Mouse (Mus musculus) embryo, embryonic 10.5 days (tissue): ENCODE data around the gene Cacnb4.
A peak's percentile ranks its signal among the peaks of the same experiment; 100 is the strongest.

Experiments used
- DNase-seq: peaks from one replicate; pipeline ENCODE4 v3.0.0-alpha.2; 2015; ENCODE audit warnings: low spot score

The Cacnb4 gene

GRCm38 (mm10) chr2:52647255-52647998 lies 29.2 kb downstream of the Cacnb4 start:
- DNase-seq = no peak

GRCm38 (mm10) chr2:52643657-52644056 lies 33.0 kb downstream of the Cacnb4 start:
- DNase-seq = no peak

GRCm38 (mm10) chr2:52639530-52639875 lies 37.1 kb downstream of the Cacnb4 start:
- no peak for DNase-seq

GRCm38 (mm10) chr2:52638857-52639529 lies 37.6 kb downstream of the Cacnb4 start:
- DNase-seq = no peak

GRCm38 (mm10) chr2:52638226-52638625 lies 38.4 kb downstream of the Cacnb4 start:
- no peak for DNase-seq

GRCm38 (mm10) chr2:52636051-52636450 lies 40.6 kb downstream of the Cacnb4 start:
- DNase-seq = no peak

- DNase-seq = peak; percentile 58
These were observed 41.3 kb downstream of the Cacnb4 start for GRCm38 (mm10) chr2:52635358-52635757.

GRCm38 (mm10) chr2:52632880-52633279 lies 43.8 kb downstream of the Cacnb4 start:
- DNase-seq = peak; percentile 82

GRCm38 (mm10) chr2:52628186-52628585 lies 48.4 kb downstream of the Cacnb4 start:
- no peak for DNase-seq

GRCm38 (mm10) chr2:52626266-52626665 lies 50.4 kb downstream of the Cacnb4 start:
- DNase-seq = no peak

GRCm38 (mm10) chr2:52625731-52626130 lies 50.9 kb downstream of the Cacnb4 start:
- DNase-seq = no peak

- DNase-seq = peak; percentile 8
These were observed 52.7 kb downstream of the Cacnb4 start for GRCm38 (mm10) chr2:52623921-52624404.

GRCm38 (mm10) chr2:52623461-52623860 lies 53.2 kb downstream of the Cacnb4 start:
- DNase-seq = no peak

GRCm38 (mm10) chr2:52622616-52623015 lies 54.0 kb downstream of the Cacnb4 start:
- peak; percentile 27 for DNase-seq

- no peak for DNase-seq
These were observed 57.1 kb downstream of the Cacnb4 start for GRCm38 (mm10) chr2:52619406-52619974.

- DNase-seq = no peak
These were observed 57.8 kb downstream of the Cacnb4 start for GRCm38 (mm10) chr2:52618804-52619203.

- DNase-seq = no peak
These were observed 61.2 kb downstream of the Cacnb4 start for GRCm38 (mm10) chr2:52615429-52615828.

GRCm38 (mm10) chr2:52613888-52614287 lies 62.7 kb downstream of the Cacnb4 start:
- no peak for DNase-seq

- DNase-seq = no peak
These were observed 67.1 kb downstream of the Cacnb4 start for GRCm38 (mm10) chr2:52609486-52609885.

GRCm38 (mm10) chr2:52607857-52608485 lies 68.7 kb downstream of the Cacnb4 start:
- DNase-seq = no peak

GRCm38 (mm10) chr2:52606331-52606730 lies 70.3 kb downstream of the Cacnb4 start:
- no peak for DNase-seq

GRCm38 (mm10) chr2:52605321-52605720 lies 71.3 kb downstream of the Cacnb4 start:
- DNase-seq = peak; percentile 87

- DNase-seq = no peak
These were observed 72.0 kb downstream of the Cacnb4 start for GRCm38 (mm10) chr2:52604651-52605020.
